Mouse (Mus musculus): ENCODE data around the gene Col4a6.

DNA sequence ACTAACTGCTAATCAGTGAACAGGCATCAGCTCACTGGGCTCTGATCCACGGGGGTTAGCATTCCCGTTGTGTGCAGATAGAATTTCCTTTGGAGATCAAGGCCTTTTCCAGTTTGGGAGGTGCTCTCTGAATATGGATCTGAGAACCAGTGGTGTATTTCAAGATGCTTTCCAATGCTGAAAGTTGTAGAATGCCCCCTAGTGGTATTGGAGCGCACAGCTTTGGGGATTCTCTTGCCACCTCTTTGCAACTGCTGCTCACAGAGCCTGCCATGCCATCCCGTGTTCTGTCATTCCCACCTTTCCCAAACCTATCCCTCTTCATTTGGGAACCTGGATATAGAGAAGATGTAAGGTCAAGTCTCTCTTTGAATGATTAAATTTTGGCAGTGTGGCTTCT lies 315.7 kb downstream of the Col4a6 start:
- TF ChIP-seq CTCF (IDR thresholded peaks at IDR 0.05; ENCODE audit: extremely low read depth, insufficient read depth, low read length) (peak; percentile 27; the same call in 1 of the 2 replicates), POLR2A (IDR thresholded peaks at IDR 0.05; ENCODE audit: extremely low read depth, insufficient read depth, low read length) (no peak)
